Mouse (Mus musculus): ENCODE results near the gene Fam124b. TPM values are rescaled to one million over a fixed set of nuclear protein-coding genes. Genes with fewer than 3 reads are reported as not detected.

The Fam124b gene
- polyA plus RNA-seq, 1 experiment from 2014 or later, result 0.44 TPM

DNA sequence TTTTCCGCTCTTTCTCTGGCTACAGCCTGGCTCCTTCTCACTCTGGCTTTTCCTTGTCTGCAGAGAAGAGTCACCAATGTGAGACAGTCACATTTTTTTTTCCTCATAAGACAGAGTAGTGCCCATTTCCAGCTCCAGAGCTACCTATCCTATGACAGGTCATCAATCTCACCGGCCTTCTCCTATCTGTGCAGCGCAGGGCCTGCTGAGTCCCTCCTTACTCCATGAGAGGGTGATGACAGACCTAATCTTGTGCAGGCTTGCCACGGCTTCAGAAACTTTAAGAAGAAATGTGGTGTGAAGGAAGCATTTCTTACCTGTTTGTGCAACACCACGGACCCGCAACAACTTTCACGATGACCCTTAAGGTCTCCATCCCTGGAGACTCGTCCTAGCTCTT lies 25.4 kb downstream of the Fam124b start:
- no peak overlapping the region for H3K27ac ChIP-seq (ENCODE audit: low read depth, low read length)
- 93% methylated on average over 8 of the region's 8 CpGs for WGBS
- no peaks in the 10 kb centered on the region for H3K27me3 ChIP-seq (replicated peaks; ENCODE audit: control insufficient read depth, insufficient read depth, low read length)
- no peak overlapping the region for H3K4me3 ChIP-seq (ENCODE audit: low read depth, low read length)
- no peaks in the 10 kb centered on the region for H3K9me3 ChIP-seq (replicated peaks; ENCODE audit: control insufficient read depth, low read length)
- no peak for ATAC-seq
- no peak overlapping the region for H3K4me2 ChIP-seq (ENCODE audit: low read length)
- no peak for DNase-seq (ENCODE audit: low spot score)
- H3K4me1 ChIP-seq (ENCODE audit: control insufficient read depth, insufficient read depth, low read length), result no peaks in the 10 kb centered on the region
- H3K36me3 ChIP-seq (ENCODE audit: control insufficient read depth, insufficient read depth, low read length), result no peaks in the 10 kb centered on the region
- no peak overlapping the region for H3K9ac ChIP-seq (ENCODE audit: low read length)

DNA sequence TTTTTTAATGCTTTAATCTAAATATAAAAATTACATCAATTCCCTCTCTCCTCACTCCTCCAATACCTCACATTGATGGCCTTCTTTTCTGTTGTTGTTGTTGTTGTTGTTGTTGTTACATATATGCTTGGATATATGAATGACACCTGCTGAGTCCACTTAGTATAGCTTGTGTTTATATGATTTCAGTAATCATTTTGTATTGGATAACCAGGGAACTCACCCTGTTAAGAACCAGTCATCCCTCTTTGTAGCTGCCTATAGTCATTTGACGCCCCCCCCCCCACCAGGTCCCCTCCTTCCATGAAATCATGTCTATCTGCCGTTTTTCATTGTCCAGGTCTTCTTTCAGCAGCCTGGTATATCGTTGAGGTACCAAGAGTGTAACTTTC lies 36.9 kb downstream of the Fam124b start:
- no peak overlapping the region for H3K4me2 ChIP-seq (ENCODE audit: low read length)
- ATAC-seq (peak; percentile 16), DNase-seq (ENCODE audit: low spot score) (no peak)
- no peak overlapping the region for H3K27ac ChIP-seq (ENCODE audit: low read depth, low read length)
- H3K9me3 ChIP-seq (replicated peaks; ENCODE audit: control insufficient read depth, low read length), result no peaks in the 10 kb centered on the region
- H3K36me3 ChIP-seq (ENCODE audit: control insufficient read depth, insufficient read depth, low read length), result no peaks in the 10 kb centered on the region
- WGBS, result 59% methylated on average over 3 of the region's 3 CpGs
- H3K4me1 ChIP-seq (ENCODE audit: control insufficient read depth, insufficient read depth, low read length), result no peaks in the 10 kb centered on the region
- H3K9ac ChIP-seq (ENCODE audit: low read length), result no peak overlapping the region
- 0 out of 2 replicates have a peak, but pooled peaks cover 3% of the 10 kb centered on the region for H3K27me3 ChIP-seq (replicated peaks; ENCODE audit: control insufficient read depth, insufficient read depth, low read length)
- H3K4me3 ChIP-seq (ENCODE audit: low read depth, low read length), result no peak overlapping the region

DNA sequence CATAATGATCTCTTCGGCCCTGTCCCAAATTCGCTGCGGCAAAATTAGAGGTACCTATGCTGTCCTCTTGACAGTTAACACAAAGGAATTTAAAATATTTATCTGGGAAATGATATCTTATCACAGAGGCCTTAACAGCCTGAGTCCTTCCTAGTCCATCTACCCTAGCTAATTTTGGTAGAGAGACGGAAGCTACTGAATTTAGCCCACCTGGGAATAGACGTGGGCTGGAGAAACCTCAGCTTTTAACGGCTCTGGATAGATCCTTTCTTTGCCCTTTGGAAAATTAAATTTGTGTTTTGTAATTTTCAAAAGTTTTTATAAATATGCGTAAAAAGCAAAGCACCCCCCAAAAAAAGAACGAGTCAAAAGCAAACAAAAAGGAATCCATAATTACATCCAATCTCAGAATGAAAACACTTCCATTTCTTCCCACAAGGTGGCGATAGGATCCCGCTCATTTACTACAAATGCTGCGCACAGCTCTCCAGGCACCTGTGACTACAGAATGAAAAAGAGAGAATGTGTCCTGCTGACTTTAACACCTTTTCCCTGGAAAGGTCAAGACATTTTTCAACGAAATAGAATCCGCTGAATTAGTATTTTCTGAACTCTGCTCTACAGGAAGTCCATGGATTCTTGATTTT lies 37.4 kb downstream of the Fam124b start:
- 0 out of 2 replicates have a peak, but pooled peaks cover 3% of the 10 kb centered on the region for H3K27me3 ChIP-seq (replicated peaks; ENCODE audit: control insufficient read depth, insufficient read depth, low read length)
- no peak overlapping the region for H3K4me3 ChIP-seq (ENCODE audit: low read depth, low read length)
- H3K9me3 ChIP-seq (replicated peaks; ENCODE audit: control insufficient read depth, low read length), result no peaks in the 10 kb centered on the region
- H3K27ac ChIP-seq (ENCODE audit: low read depth, low read length), result no peak overlapping the region
- H3K4me1 ChIP-seq (ENCODE audit: control insufficient read depth, insufficient read depth, low read length), result no peaks in the 10 kb centered on the region
- H3K9ac ChIP-seq (ENCODE audit: low read length), result no peak overlapping the region
- H3K36me3 ChIP-seq (ENCODE audit: control insufficient read depth, insufficient read depth, low read length), result no peaks in the 10 kb centered on the region
- peak; percentile 70 for ATAC-seq
- no peak overlapping the region for H3K4me2 ChIP-seq (ENCODE audit: low read length)
- DNase-seq (ENCODE audit: low spot score), result peak; percentile 85
- 41% methylated on average over 13 of the region's 13 CpGs for WGBS

DNA sequence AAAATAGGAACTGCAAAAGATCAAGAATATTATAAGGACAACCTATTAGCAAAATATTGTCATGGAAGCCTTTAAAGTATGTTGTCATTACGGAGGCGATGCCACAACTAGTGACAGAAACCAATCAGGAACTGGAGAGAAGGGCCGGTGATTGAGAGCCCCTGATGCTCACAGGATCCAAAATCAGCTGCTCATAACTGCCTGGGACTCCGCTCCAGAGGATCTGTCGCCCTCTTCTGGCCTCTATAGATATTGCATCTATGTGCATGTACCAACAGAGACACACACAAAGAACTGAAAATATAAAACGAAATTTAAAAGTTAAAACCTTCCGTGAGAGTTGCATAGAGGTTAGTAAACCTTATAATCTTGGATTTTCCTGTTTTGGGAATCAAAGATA lies 38.1 kb downstream of the Fam124b start:
- DNase-seq (ENCODE audit: low spot score), result peak; percentile 47
- 0 out of 2 replicates have a peak, but pooled peaks have one; percentile 24 for ATAC-seq

DNA sequence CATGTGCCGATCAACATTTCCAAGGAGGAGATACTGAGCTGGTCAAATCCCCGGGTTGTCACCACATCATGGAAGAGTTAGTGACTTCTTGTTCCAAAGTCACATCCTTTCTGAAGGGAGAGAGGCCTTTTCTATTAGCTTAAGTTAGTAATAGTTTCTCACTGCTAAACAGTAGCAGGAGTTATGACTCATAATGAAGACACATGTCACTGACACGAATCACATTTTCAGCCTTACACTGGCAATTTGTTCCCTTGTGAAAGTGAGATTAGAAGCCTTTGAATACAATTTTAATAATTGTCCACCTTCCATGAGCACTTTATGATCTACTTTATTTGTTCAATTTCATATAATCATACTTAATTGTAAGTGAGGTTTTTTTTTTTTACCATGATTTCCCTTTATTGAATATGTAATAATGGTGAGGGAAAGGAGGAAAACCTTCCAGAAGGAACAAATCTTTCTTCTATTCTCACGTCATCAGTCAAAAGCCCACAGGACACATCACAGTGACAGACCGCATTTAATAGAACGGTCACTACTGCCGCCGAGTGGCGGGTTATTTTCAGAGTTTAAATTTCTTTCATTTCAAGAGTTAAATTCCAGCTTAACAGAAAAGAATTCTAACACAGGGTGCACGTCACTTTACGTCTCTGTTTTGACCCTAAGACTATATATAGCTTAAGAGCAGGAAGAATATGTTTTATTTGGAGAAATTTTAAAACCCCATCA lies 40.5 kb downstream of the Fam124b start:
- no peaks in the 10 kb centered on the region for H3K9me3 ChIP-seq (replicated peaks; ENCODE audit: control insufficient read depth, low read length)
- 65% methylated on average over 11 of the region's 11 CpGs for WGBS
- DNase-seq (ENCODE audit: low spot score) (peak; percentile 24), ATAC-seq (no peak)
- H3K9ac ChIP-seq (ENCODE audit: low read length), result no peak overlapping the region
- H3K27ac ChIP-seq (ENCODE audit: low read depth, low read length), result no peak overlapping the region
- no peak overlapping the region for H3K4me2 ChIP-seq (ENCODE audit: low read length)
- 0 out of 2 replicates have a peak, but pooled peaks cover 3% of the 10 kb centered on the region for H3K27me3 ChIP-seq (replicated peaks; ENCODE audit: control insufficient read depth, insufficient read depth, low read length)
- H3K4me3 ChIP-seq (ENCODE audit: low read depth, low read length), result no peak overlapping the region
- no peaks in the 10 kb centered on the region for H3K36me3 ChIP-seq (ENCODE audit: control insufficient read depth, insufficient read depth, low read length)
- no peaks in the 10 kb centered on the region for H3K4me1 ChIP-seq (ENCODE audit: control insufficient read depth, insufficient read depth, low read length)

More for the DNA sequence above, 38.1 kb downstream of the Fam124b start:
- no peaks in the 10 kb centered on the region for H3K36me3 ChIP-seq (ENCODE audit: control insufficient read depth, insufficient read depth, low read length)
- H3K9me3 ChIP-seq (replicated peaks; ENCODE audit: control insufficient read depth, low read length), result no peaks in the 10 kb centered on the region
- no peak overlapping the region for H3K4me3 ChIP-seq (ENCODE audit: low read depth, low read length)
- no peak overlapping the region for H3K9ac ChIP-seq (ENCODE audit: low read length)
- no peak overlapping the region for H3K27ac ChIP-seq (ENCODE audit: low read depth, low read length)
- H3K27me3 ChIP-seq (replicated peaks; ENCODE audit: control insufficient read depth, insufficient read depth, low read length), result 0 out of 2 replicates have a peak, but pooled peaks cover 3% of the 10 kb centered on the region
- WGBS, result 64% methylated on average over 7 of the region's 7 CpGs
- no peak overlapping the region for H3K4me2 ChIP-seq (ENCODE audit: low read length)
- H3K4me1 ChIP-seq (ENCODE audit: control insufficient read depth, insufficient read depth, low read length), result no peaks in the 10 kb centered on the region

DNA sequence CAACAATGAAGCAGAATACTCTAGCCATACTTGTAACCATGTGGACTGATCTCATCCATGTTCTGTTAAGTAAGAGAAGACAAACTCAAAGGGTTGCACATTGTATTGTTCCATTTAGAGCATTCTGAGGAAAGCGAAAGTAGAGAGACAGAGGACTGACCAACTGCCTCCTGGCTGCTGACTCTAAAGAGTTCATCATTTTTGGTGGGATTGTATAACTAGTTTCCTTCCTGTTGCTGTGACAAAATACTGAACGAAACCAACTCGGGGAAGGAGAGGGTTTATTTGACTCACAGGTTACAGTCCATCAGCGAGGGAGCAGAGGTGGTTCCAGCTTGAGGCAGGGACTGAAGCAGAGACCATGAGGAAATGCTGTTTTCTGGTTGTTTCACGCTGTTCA lies 50.6 kb downstream of the Fam124b start:
- no peak overlapping the region for H3K27ac ChIP-seq (ENCODE audit: low read depth, low read length)
- DNase-seq (ENCODE audit: low spot score), result no peak
- H3K4me2 ChIP-seq (ENCODE audit: low read length), result no peak overlapping the region
- no peak overlapping the region for H3K9ac ChIP-seq (ENCODE audit: low read length)
- no peaks in the 10 kb centered on the region for H3K36me3 ChIP-seq (ENCODE audit: control insufficient read depth, insufficient read depth, low read length)
- no peaks in the 10 kb centered on the region for H3K9me3 ChIP-seq (replicated peaks; ENCODE audit: control insufficient read depth, low read length)
- no peak for ATAC-seq
- no peak overlapping the region for H3K4me3 ChIP-seq (ENCODE audit: low read depth, low read length)
- 92% methylated on average over 5 of the region's 5 CpGs for WGBS
- no peaks in the 10 kb centered on the region for H3K27me3 ChIP-seq (replicated peaks; ENCODE audit: control insufficient read depth, insufficient read depth, low read length)
- H3K4me1 ChIP-seq (ENCODE audit: control insufficient read depth, insufficient read depth, low read length), result no peaks in the 10 kb centered on the region; the same call in 1 of the 2 replicates

DNA sequence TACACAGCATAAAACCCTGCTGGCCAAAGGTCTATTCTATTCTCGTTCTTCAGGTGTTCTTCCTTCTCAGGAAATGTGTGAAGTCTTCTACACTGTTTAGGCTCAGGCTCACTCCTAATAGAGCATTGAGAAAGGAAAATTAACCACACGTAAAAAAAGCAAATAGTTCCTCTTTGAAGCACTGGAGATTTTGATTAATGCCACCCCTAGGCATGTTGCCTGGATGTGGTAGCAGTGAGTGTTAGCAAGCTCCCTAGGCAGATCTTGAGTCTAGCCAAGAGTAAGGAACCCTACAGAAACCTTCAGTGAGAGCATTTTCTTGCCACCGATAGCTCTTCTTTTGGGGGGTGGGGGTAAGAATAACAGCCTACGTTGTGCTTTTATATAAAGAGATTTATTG lies 51.7 kb downstream of the Fam124b start:
- Histone ChIP-seq H3K9me3 (replicated peaks; ENCODE audit: control insufficient read depth, low read length) (no peaks in the 10 kb centered on the region), H3K4me2 (ENCODE audit: low read length) (no peak overlapping the region), H3K27ac (ENCODE audit: low read depth, low read length) (no peak overlapping the region), H3K4me1 (ENCODE audit: control insufficient read depth, insufficient read depth, low read length) (no peaks in the 10 kb centered on the region; the same call in 1 of the 2 replicates), H3K4me3 (ENCODE audit: low read depth, low read length) (no peak overlapping the region), H3K27me3 (replicated peaks; ENCODE audit: control insufficient read depth, insufficient read depth, low read length) (no peaks in the 10 kb centered on the region), H3K36me3 (ENCODE audit: control insufficient read depth, insufficient read depth, low read length) (no peaks in the 10 kb centered on the region), H3K9ac (ENCODE audit: low read length) (no peak overlapping the region)
- no peak for ATAC-seq
- no peak for DNase-seq (ENCODE audit: low spot score)
- WGBS, result 81% methylated on average over 4 of the region's 4 CpGs

DNA sequence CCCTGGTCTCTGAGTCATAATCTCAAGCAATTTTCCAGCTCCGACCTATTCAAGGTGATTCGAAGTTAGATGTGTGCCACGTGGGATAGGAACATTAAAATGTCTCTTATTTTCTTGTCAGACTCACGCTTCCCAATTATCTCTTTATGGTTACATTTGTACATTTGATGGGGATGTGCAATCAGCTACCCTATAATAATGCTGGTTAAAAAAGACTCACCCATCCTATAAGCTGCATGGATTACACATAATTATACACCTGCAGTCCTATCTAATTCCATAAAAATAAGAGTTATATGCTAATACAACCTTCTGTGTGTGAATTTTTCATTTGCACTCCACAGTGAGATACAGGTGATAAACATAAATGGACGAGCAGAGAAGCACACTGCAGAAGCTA lies 52.9 kb downstream of the Fam124b start:
- 78% methylated on average over 5 of the region's 5 CpGs for WGBS
- no peaks in the 10 kb centered on the region for H3K9me3 ChIP-seq (replicated peaks; ENCODE audit: control insufficient read depth, low read length)
- no peaks in the 10 kb centered on the region for H3K27me3 ChIP-seq (replicated peaks; ENCODE audit: control insufficient read depth, insufficient read depth, low read length)
- H3K4me1 ChIP-seq (ENCODE audit: control insufficient read depth, insufficient read depth, low read length), result no peaks in the 10 kb centered on the region; the same call in 1 of the 2 replicates
- H3K36me3 ChIP-seq (ENCODE audit: control insufficient read depth, insufficient read depth, low read length), result no peaks in the 10 kb centered on the region
- no peak for DNase-seq (ENCODE audit: low spot score)
- H3K9ac ChIP-seq (ENCODE audit: low read length), result no peak overlapping the region
- H3K27ac ChIP-seq (ENCODE audit: low read depth, low read length), result no peak overlapping the region
- no peak overlapping the region for H3K4me3 ChIP-seq (ENCODE audit: low read depth, low read length)
- ATAC-seq, result no peak
- no peak overlapping the region for H3K4me2 ChIP-seq (ENCODE audit: low read length)

DNA sequence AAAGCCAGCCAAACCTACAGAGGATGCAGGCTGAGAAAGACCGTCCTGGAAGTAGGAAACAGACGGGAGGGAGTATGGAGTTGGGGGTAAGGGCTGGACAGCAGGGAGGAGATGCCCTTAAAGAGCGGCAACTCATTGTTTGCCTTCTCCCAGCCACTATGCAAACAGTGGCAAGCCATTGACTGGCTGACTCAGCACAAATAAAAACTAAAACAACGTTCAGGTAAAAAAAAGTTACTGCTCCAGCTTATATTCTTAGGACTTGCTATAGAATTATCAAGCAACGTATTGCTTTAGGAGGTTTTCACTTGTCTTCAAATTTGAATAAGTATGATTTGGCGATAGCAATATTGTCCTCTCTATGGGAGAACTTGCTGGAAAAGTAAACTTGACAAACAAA lies 55.3 kb downstream of the Fam124b start:
- no peak overlapping the region for H3K9ac ChIP-seq (ENCODE audit: low read length)
- H3K4me1 ChIP-seq (ENCODE audit: control insufficient read depth, insufficient read depth, low read length), result no peaks in the 10 kb centered on the region; the same call in 1 of the 2 replicates
- no peaks in the 10 kb centered on the region for H3K9me3 ChIP-seq (replicated peaks; ENCODE audit: control insufficient read depth, low read length)
- ATAC-seq (no peak), DNase-seq (ENCODE audit: low spot score) (no peak)
- no peak overlapping the region for H3K4me3 ChIP-seq (ENCODE audit: low read depth, low read length)
- no peaks in the 10 kb centered on the region for H3K36me3 ChIP-seq (ENCODE audit: control insufficient read depth, insufficient read depth, low read length)
- no peak overlapping the region for H3K4me2 ChIP-seq (ENCODE audit: low read length)
- WGBS, result 63% methylated on average over 6 of the region's 6 CpGs
- no peaks in the 10 kb centered on the region for H3K27me3 ChIP-seq (replicated peaks; ENCODE audit: control insufficient read depth, insufficient read depth, low read length)
- no peak overlapping the region for H3K27ac ChIP-seq (ENCODE audit: low read depth, low read length)

Measured in forebrain, embryonic 14.5 days (tissue).